Mouse (Mus musculus) urinary bladder, postnatal 10 days (tissue): ENCODE data around the gene Cmss1.

ENCODE experiments used
- DNase-seq: peaks from one replicate; pipeline ENCODE4 v3.0.0; 2022; ENCODE audit warnings: low spot score

The Cmss1 gene

GRCm38 (mm10) chr16:57295216-57295934 lies 311.3 kb downstream of the Cmss1 start:
- no peak for DNase-seq

GRCm38 (mm10) chr16:57292765-57293164 lies 313.9 kb downstream of the Cmss1 start, which contains the start of gene Tmem30c:
Gene Tmem30c (minus strand): TSS chr16:57292865.
- no peak for DNase-seq

- no peak for DNase-seq
Observed at GRCm38 (mm10) chr16:57292296-57292695, 314.4 kb downstream of the Cmss1 start.

GRCm38 (mm10) chr16:57291696-57292095 lies 315.0 kb downstream of the Cmss1 start:
- DNase-seq = no peak

- no peak for DNase-seq
Observed at GRCm38 (mm10) chr16:57281417-57281816, 325.2 kb downstream of the Cmss1 start.

GRCm38 (mm10) chr16:57280221-57281217 lies 326.1 kb downstream of the Cmss1 start:
- no peak for DNase-seq

GRCm38 (mm10) chr16:57278976-57279626 lies 327.6 kb downstream of the Cmss1 start:
- DNase-seq = no peak

GRCm38 (mm10) chr16:57269751-57270150 lies 336.9 kb downstream of the Cmss1 start:
- DNase-seq = no peak

GRCm38 (mm10) chr16:57268058-57268841 lies 338.4 kb downstream of the Cmss1 start:
- no peak for DNase-seq

- DNase-seq = no peak
Observed at GRCm38 (mm10) chr16:57267068-57267467, 339.6 kb downstream of the Cmss1 start.

- DNase-seq = no peak
Observed at GRCm38 (mm10) chr16:57260152-57260551, 346.5 kb downstream of the Cmss1 start.

- no peak for DNase-seq
Observed at GRCm38 (mm10) chr16:57259356-57260083, 347.1 kb downstream of the Cmss1 start.
